Mouse (Mus musculus): ENCODE measurements at regions not wholly inside any gene's neighbourhood (a gene's known extent, or its start where the extent isn't known, plus 50 kb on each side); places are given as distances from the start of the nearest gene placed in this dataset.

DNA sequence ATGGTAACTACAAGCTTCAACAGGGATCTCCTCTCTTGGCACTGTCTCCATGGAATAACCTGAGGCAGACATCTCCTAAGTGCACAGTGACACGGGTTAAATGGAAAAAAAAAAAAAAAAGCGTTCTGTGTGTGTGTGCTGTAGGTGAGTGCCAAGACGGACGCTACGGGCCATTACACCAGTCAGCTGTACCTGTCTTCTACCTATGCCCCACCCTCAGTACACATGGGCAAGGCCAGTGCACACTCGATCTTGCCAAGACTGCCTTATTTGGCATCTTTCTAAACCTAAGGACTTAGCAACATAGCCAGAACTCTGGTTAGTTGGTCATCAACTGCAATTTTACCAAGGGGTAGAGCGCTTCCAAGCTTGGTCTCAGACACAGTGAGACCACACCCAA lies 173.1 kb upstream of the Dyrk2 start:
- 95% methylated on average over 7 of the region's 7 CpGs for WGBS
- Histone ChIP-seq H3K27me3 (ENCODE audit: control insufficient read depth, insufficient read depth, low read length) (no peaks in the 10 kb centered on the region), H3K36me3 (ENCODE audit: control insufficient read depth, insufficient read depth, low read length) (no peaks in the 10 kb centered on the region), H3K9me3 (ENCODE audit: control insufficient read depth, low read length) (no peaks in the 10 kb centered on the region), H3K4me1 (ENCODE audit: control insufficient read depth, insufficient read depth, low read length) (no peaks in the 10 kb centered on the region), H3K27ac (replicated peaks; ENCODE audit: low read depth, low read length) (no peak overlapping the region), H3K4me3 (replicated peaks; ENCODE audit: low read depth, low read length) (no peak overlapping the region), H3K9ac (replicated peaks; ENCODE audit: low read length) (no peak overlapping the region), H3K4me2 (ENCODE audit: low read length) (no peak overlapping the region)
- no peak for ATAC-seq (ENCODE audit: low FRiP score, low TSS enrichment)
- no peak for DNase-seq

DNA sequence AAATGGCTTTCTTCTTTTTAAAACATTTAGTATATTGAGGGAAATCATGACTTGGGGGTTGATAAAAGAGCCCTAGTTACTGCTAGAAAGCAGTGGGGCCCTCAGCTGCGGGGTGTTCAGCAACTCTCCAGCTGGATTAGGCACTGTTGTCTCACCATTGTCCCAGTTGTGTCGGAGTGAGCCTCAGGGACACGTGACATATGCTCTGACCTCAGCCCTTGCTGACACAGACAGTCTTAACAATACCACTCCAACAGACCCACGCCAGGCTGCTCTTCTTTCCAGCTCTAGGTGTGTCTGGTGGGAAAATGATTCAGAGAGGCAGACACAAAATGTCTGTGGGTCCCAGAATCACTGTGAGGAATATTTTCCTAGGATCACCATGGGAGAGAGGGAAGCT lies 170.2 kb upstream of the Dyrk2 start:
- no peak for DNase-seq
- Histone ChIP-seq H3K27me3 (ENCODE audit: control insufficient read depth, insufficient read depth, low read length) (no peaks in the 10 kb centered on the region), H3K9ac (replicated peaks; ENCODE audit: low read length) (no peak overlapping the region), H3K4me1 (ENCODE audit: control insufficient read depth, insufficient read depth, low read length) (no peaks in the 10 kb centered on the region), H3K27ac (replicated peaks; ENCODE audit: low read depth, low read length) (no peak overlapping the region), H3K36me3 (ENCODE audit: control insufficient read depth, insufficient read depth, low read length) (no peaks in the 10 kb centered on the region), H3K9me3 (ENCODE audit: control insufficient read depth, low read length) (no peaks in the 10 kb centered on the region), H3K4me3 (replicated peaks; ENCODE audit: low read depth, low read length) (no peak overlapping the region), H3K4me2 (ENCODE audit: low read length) (no peak overlapping the region)
- ATAC-seq (ENCODE audit: low FRiP score, low TSS enrichment): no peak
- WGBS: 15% methylated on average over 4 of the region's 4 CpGs

DNA sequence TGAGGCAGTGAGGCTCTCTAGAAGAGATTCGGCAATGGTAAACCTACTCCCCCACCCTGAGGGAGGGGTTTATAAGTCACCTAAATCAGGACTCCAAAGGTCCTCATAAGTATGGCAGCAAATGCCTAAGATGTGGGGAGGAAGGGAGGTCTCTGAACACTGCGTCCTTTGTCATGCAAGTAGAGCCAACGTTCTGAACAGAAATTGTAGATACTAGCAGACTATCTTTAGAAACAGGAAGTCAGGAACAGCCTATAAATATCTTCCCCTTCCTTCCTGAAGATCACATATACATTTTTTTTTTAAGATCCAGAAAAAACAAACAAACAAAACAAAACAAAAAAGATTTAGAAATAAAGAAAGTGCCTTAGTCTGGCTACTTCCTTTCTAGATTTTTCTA lies 169.7 kb upstream of the Dyrk2 start:
- H3K9me3 ChIP-seq (ENCODE audit: control insufficient read depth, low read length): no peaks in the 10 kb centered on the region
- H3K27me3 ChIP-seq (ENCODE audit: control insufficient read depth, insufficient read depth, low read length): no peaks in the 10 kb centered on the region
- no peak overlapping the region for H3K4me3 ChIP-seq (replicated peaks; ENCODE audit: low read depth, low read length)
- no peak overlapping the region for H3K27ac ChIP-seq (replicated peaks; ENCODE audit: low read depth, low read length)
- ATAC-seq (ENCODE audit: low FRiP score, low TSS enrichment): no peak
- DNase-seq: no peak
- H3K4me1 ChIP-seq (ENCODE audit: control insufficient read depth, insufficient read depth, low read length): no peaks in the 10 kb centered on the region
- H3K36me3 ChIP-seq (ENCODE audit: control insufficient read depth, insufficient read depth, low read length): no peaks in the 10 kb centered on the region
- no peak overlapping the region for H3K9ac ChIP-seq (replicated peaks; ENCODE audit: low read length)
- 71% methylated on average over 3 of the region's 3 CpGs for WGBS
- H3K4me2 ChIP-seq (ENCODE audit: low read length): no peak overlapping the region

GRCm38 (mm10) chr10:119038991-119039390 lies 169.0 kb upstream of the Dyrk2 start:
- WGBS: 94% methylated on average over 6 of the region's 6 CpGs
- ATAC-seq (ENCODE audit: low FRiP score, low TSS enrichment) (no peak), DNase-seq (no peak)
- H3K9me3 ChIP-seq (ENCODE audit: control insufficient read depth, low read length): no peaks in the 10 kb centered on the region
- H3K4me3 ChIP-seq (replicated peaks; ENCODE audit: low read depth, low read length): no peak overlapping the region
- no peak overlapping the region for H3K27ac ChIP-seq (replicated peaks; ENCODE audit: low read depth, low read length)
- no peaks in the 10 kb centered on the region for H3K36me3 ChIP-seq (ENCODE audit: control insufficient read depth, insufficient read depth, low read length)
- no peaks in the 10 kb centered on the region for H3K27me3 ChIP-seq (ENCODE audit: control insufficient read depth, insufficient read depth, low read length)
- no peak overlapping the region for H3K9ac ChIP-seq (replicated peaks; ENCODE audit: low read length)
- H3K4me1 ChIP-seq (ENCODE audit: control insufficient read depth, insufficient read depth, low read length): no peaks in the 10 kb centered on the region
- H3K4me2 ChIP-seq (ENCODE audit: low read length): no peak overlapping the region

- H3K9me3 ChIP-seq (ENCODE audit: control insufficient read depth, low read length): no peaks in the 10 kb centered on the region
- WGBS: 96% methylated on average over 8 of the region's 8 CpGs
- no peak overlapping the region for H3K9ac ChIP-seq (replicated peaks; ENCODE audit: low read length)
- no peaks in the 10 kb centered on the region for H3K36me3 ChIP-seq (ENCODE audit: control insufficient read depth, insufficient read depth, low read length)
- ATAC-seq (ENCODE audit: low FRiP score, low TSS enrichment) (no peak), DNase-seq (no peak)
- H3K4me3 ChIP-seq (replicated peaks; ENCODE audit: low read depth, low read length): no peak overlapping the region
- H3K27me3 ChIP-seq (ENCODE audit: control insufficient read depth, insufficient read depth, low read length): no peaks in the 10 kb centered on the region
- H3K4me2 ChIP-seq (ENCODE audit: low read length): no peak overlapping the region
- H3K27ac ChIP-seq (replicated peaks; ENCODE audit: low read depth, low read length): no peak overlapping the region
- H3K4me1 ChIP-seq (ENCODE audit: control insufficient read depth, insufficient read depth, low read length): no peaks in the 10 kb centered on the region
These were observed 167.8 kb upstream of the Dyrk2 start for GRCm38 (mm10) chr10:119037781-119038180.

- no peaks in the 10 kb centered on the region for H3K36me3 ChIP-seq (ENCODE audit: control insufficient read depth, insufficient read depth, low read length)
- H3K27ac ChIP-seq (replicated peaks; ENCODE audit: low read depth, low read length): no peak overlapping the region
- no peaks in the 10 kb centered on the region for H3K9me3 ChIP-seq (ENCODE audit: control insufficient read depth, low read length)
- H3K4me3 ChIP-seq (replicated peaks; ENCODE audit: low read depth, low read length): no peak overlapping the region
- H3K4me2 ChIP-seq (ENCODE audit: low read length): no peak overlapping the region
- DNase-seq (no peak), ATAC-seq (ENCODE audit: low FRiP score, low TSS enrichment) (no peak)
- WGBS: 87% methylated on average over 5 of the region's 5 CpGs
- H3K4me1 ChIP-seq (ENCODE audit: control insufficient read depth, insufficient read depth, low read length): no peaks in the 10 kb centered on the region
- no peak overlapping the region for H3K9ac ChIP-seq (replicated peaks; ENCODE audit: low read length)
- H3K27me3 ChIP-seq (ENCODE audit: control insufficient read depth, insufficient read depth, low read length): no peaks in the 10 kb centered on the region
These were observed 165.9 kb upstream of the Dyrk2 start for GRCm38 (mm10) chr10:119035863-119036262.

- Histone ChIP-seq H3K27ac (replicated peaks; ENCODE audit: low read depth, low read length) (no peak overlapping the region), H3K4me3 (replicated peaks; ENCODE audit: low read depth, low read length) (no peak overlapping the region), H3K4me2 (ENCODE audit: low read length) (no peak overlapping the region), H3K4me1 (ENCODE audit: control insufficient read depth, insufficient read depth, low read length) (no peaks in the 10 kb centered on the region), H3K9ac (replicated peaks; ENCODE audit: low read length) (no peak overlapping the region), H3K9me3 (ENCODE audit: control insufficient read depth, low read length) (no peaks in the 10 kb centered on the region), H3K27me3 (ENCODE audit: control insufficient read depth, insufficient read depth, low read length) (no peaks in the 10 kb centered on the region), H3K36me3 (ENCODE audit: control insufficient read depth, insufficient read depth, low read length) (no peaks in the 10 kb centered on the region)
- WGBS: 83% methylated on average over 4 of the region's 4 CpGs
- no peak for ATAC-seq (ENCODE audit: low FRiP score, low TSS enrichment)
- DNase-seq: no peak
These were observed 164.4 kb upstream of the Dyrk2 start for GRCm38 (mm10) chr10:119034396-119034795.

DNA sequence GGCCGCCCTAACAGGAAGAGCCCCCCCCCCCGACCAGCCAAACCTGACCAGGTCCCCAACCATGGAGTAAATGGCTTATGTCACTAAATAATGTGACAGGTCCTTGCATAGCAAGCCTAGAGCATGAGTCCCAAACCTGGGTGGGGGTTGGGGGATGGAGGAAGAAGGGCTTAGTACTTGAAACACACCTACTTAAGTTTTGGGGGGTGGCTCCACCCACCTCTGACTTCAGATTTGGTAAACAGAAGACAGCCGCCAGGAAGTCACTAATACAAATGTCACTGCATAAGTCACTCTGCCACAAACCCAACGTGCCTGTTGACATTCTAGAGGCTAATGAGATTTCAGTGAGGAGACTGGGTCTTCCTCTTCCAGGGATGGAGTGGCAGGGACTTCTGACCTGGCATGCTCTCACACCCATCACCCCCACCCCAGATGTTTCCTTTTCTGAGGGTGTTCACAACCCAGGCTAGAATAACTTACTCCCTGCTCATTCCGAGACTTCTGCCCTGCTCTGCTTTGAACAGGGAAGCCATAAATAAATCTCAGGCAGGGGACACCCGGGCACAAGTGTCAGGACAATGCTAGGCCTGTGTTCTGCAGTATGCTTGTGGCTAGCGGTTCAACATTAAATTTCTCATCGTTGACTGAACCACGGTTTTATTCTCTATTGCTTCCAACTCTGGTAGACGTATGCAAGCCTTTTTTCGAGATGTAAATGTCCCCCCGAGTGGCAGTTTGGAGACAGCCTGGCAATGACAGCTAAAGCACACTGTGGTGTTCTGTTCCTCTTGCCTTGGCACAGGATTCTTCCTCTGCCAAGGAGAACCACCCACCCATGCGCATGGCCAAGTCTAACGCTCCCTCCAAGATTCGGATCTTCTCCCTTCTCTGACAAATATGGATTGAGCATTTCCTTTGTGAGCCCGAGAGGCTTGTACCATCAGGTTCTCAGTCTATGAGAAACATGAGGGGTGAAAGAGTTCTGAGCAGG lies 161.6 kb upstream of the Dyrk2 start:
- H3K36me3 ChIP-seq (ENCODE audit: control insufficient read depth, insufficient read depth, low read length): no peaks in the 10 kb centered on the region
- WGBS: 89% methylated on average over 16 of the region's 16 CpGs
- no peak overlapping the region for H3K4me2 ChIP-seq (ENCODE audit: low read length)
- no peak overlapping the region for H3K27ac ChIP-seq (replicated peaks; ENCODE audit: low read depth, low read length)
- no peaks in the 10 kb centered on the region for H3K4me1 ChIP-seq (ENCODE audit: control insufficient read depth, insufficient read depth, low read length)
- no peak overlapping the region for H3K9ac ChIP-seq (replicated peaks; ENCODE audit: low read length)
- ATAC-seq (ENCODE audit: low FRiP score, low TSS enrichment): no peak
- no peaks in the 10 kb centered on the region for H3K27me3 ChIP-seq (ENCODE audit: control insufficient read depth, insufficient read depth, low read length)
- no peaks in the 10 kb centered on the region for H3K9me3 ChIP-seq (ENCODE audit: control insufficient read depth, low read length)
- no peak overlapping the region for H3K4me3 ChIP-seq (replicated peaks; ENCODE audit: low read depth, low read length)
- no peak for DNase-seq

DNA sequence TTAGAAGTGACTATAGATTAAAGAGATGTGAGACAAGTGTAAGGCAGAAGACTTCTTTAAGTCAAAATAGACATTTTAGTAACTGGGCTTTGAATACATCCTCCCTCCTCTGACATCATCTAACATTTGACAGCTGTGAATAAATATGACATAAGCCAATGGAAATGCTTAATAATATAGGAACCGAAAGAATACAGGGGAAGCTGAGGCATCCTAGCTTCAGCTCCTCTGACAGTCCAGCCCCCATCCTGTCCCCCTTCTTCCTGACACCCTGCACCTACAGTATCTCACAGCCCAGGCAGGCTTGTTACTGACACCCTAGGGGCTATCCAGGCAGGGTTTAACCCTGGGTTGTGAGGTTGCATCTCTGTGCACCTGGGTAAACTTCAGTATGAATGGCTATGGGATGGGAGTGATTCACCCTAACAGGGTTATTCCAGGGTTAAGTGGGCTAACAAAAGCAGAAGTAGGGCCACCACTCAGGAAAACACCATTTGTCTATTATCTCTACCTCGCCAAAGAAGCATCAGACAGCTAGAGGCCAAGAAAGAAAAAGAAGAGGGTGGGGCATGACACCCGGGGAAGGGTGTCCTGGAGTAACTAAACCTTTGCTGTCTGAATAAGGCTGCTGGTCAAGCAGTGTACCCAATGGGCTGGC lies 158.6 kb upstream of the Dyrk2 start:
- Histone ChIP-seq H3K9ac (replicated peaks; ENCODE audit: low read length) (no peak overlapping the region), H3K27ac (replicated peaks; ENCODE audit: low read depth, low read length) (no peak overlapping the region), H3K4me3 (replicated peaks; ENCODE audit: low read depth, low read length) (no peak overlapping the region), H3K4me1 (ENCODE audit: control insufficient read depth, insufficient read depth, low read length) (no peaks in the 10 kb centered on the region), H3K9me3 (ENCODE audit: control insufficient read depth, low read length) (no peaks in the 10 kb centered on the region), H3K36me3 (ENCODE audit: control insufficient read depth, insufficient read depth, low read length) (no peaks in the 10 kb centered on the region), H3K27me3 (ENCODE audit: control insufficient read depth, insufficient read depth, low read length) (no peaks in the 10 kb centered on the region), H3K4me2 (ENCODE audit: low read length) (no peak overlapping the region)
- no peak for ATAC-seq (ENCODE audit: low FRiP score, low TSS enrichment)
- DNase-seq: no peak
- 78% methylated on average over 3 of the region's 3 CpGs for WGBS

Measured in midbrain, embryonic 14.5 days (tissue).